ENCODE assay signal across 8 mouse cellular contexts in genomic region chr8:121598892-121599291, GRCm38 (mm10). TPM values are rescaled to one million over a fixed set of nuclear protein-coding genes. Genes with fewer than 3 reads are reported as not detected.
A peak's percentile ranks its signal among the peaks of the same experiment; 100 is the strongest.
DNase-seq lines count a peak whose midpoint lies in the region; ATAC-seq and TF ChIP-seq lines count a peak whose summit lies in the region.

No protein-coding gene starts in this region.

- H3K27ac ChIP-seq in midbrain, embryonic 11.5 days (ENCODE audit: low read depth, low read length): no peak overlapping the region
- no peak overlapping the region for H3K27ac ChIP-seq in midbrain, embryonic 15.5 days
- H3K27ac ChIP-seq in cortical plate, adult 2 months (ENCODE audit: insufficient read depth, low read length): no peak overlapping the region
- no peak overlapping the region for H3K27ac ChIP-seq in intestine, embryonic 14.5 days (ENCODE audit: low read depth)
- H3K27ac ChIP-seq in midbrain, postnatal 0 days (ENCODE audit: low read depth, low read length): no peak overlapping the region

- peak; percentile 86 for DNase-seq in midbrain, embryonic 11.5 days (ENCODE audit: low spot score, missing footprints)
- peak; percentile 72 for DNase-seq in gastrocnemius, postnatal 25 days
- DNase-seq in intestine, embryonic 14.5 days (ENCODE audit: low spot score): peak; percentile 85
- DNase-seq in left cerebral cortex, postnatal 4 days: peak; percentile 90
- peak; percentile 90 for DNase-seq in midbrain, postnatal 0 days (ENCODE audit: low spot score)
- peak; percentile 70 to 86 for DNase-seq in spleen, postnatal 10 days (ENCODE audit: low spot score in 2 of 2)

- TF ChIP-seq CTCF in cortical plate, adult 2 months (IDR thresholded peaks at IDR 0.05; ENCODE audit: extremely low read depth, insufficient read depth, low read length): peak; percentile 70
- peak; percentile 86 for TF ChIP-seq CTCF in midbrain, postnatal 0 days (IDR thresholded peaks at IDR 0.05)

- ATAC-seq in midbrain, embryonic 11.5 days (ENCODE audit: low FRiP score): peak; percentile 76
- ATAC-seq in midbrain, embryonic 15.5 days (replicated peaks): no peak
- ATAC-seq in intestine, embryonic 14.5 days (replicated peaks; ENCODE audit: low FRiP score, low TSS enrichment, low read depth): peak; percentile 82
- ATAC-seq in midbrain, postnatal 0 days (ENCODE audit: low FRiP score): 0 out of 2 replicates have a peak, but pooled peaks have one; percentile 66

- no peaks in the 10 kb centered on the region for H3K4me1 ChIP-seq in midbrain, embryonic 11.5 days (ENCODE audit: control insufficient read depth, insufficient read depth, low read length)
- H3K4me1 ChIP-seq in midbrain, embryonic 15.5 days: no peaks in the 10 kb centered on the region
- no peaks in the 10 kb centered on the region for H3K4me1 ChIP-seq in cortical plate, adult 2 months (ENCODE audit: control insufficient read depth, insufficient read depth, low read length)
- no peaks in the 10 kb centered on the region for H3K4me1 ChIP-seq in intestine, embryonic 14.5 days (replicated peaks; ENCODE audit: control insufficient read depth, insufficient read depth, low read length)
- no peaks in the 10 kb centered on the region for H3K4me1 ChIP-seq in midbrain, postnatal 0 days (ENCODE audit: insufficient read depth, low read length)

- no peak overlapping the region for H3K4me2 ChIP-seq in midbrain, embryonic 11.5 days
- no peak overlapping the region for H3K4me2 ChIP-seq in midbrain, embryonic 15.5 days
- H3K4me2 ChIP-seq in intestine, embryonic 14.5 days (ENCODE audit: low read length): no peak overlapping the region
- no peak overlapping the region for H3K4me2 ChIP-seq in midbrain, postnatal 0 days (ENCODE audit: low read depth, low read length, poor library complexity, severe bottlenecking)

- peaks cover 30% of the 10 kb centered on the region for H3K36me3 ChIP-seq in midbrain, embryonic 11.5 days (ENCODE audit: control insufficient read depth, insufficient read depth, low read length)
- H3K36me3 ChIP-seq in midbrain, embryonic 15.5 days (replicated peaks): peaks cover 56% of the 10 kb centered on the region
- H3K36me3 ChIP-seq in intestine, embryonic 14.5 days (ENCODE audit: control insufficient read depth, insufficient read depth, low read length): peaks cover 83% of the 10 kb centered on the region
- H3K36me3 ChIP-seq in midbrain, postnatal 0 days (ENCODE audit: insufficient read depth, low read length): peaks cover 63% of the 10 kb centered on the region

- no peaks in the 10 kb centered on the region for H3K27me3 ChIP-seq in midbrain, embryonic 11.5 days (ENCODE audit: control insufficient read depth, insufficient read depth, low read length)
- no peaks in the 10 kb centered on the region for H3K27me3 ChIP-seq in midbrain, embryonic 15.5 days (replicated peaks)
- H3K27me3 ChIP-seq in intestine, embryonic 14.5 days (replicated peaks; ENCODE audit: control insufficient read depth, insufficient read depth, low read length): no peaks in the 10 kb centered on the region
- H3K27me3 ChIP-seq in midbrain, postnatal 0 days (ENCODE audit: insufficient read depth, low read length): no peaks in the 10 kb centered on the region

- 41% methylated on average over 7 of the region's 7 CpGs for WGBS in midbrain, embryonic 11.5 days
- WGBS in midbrain, embryonic 15.5 days: 37% methylated on average over 7 of the region's 7 CpGs
- 36% methylated on average over 7 of the region's 7 CpGs for WGBS in intestine, embryonic 14.5 days
- 36% methylated on average over 7 of the region's 7 CpGs for WGBS in midbrain, postnatal 0 days

- no peak overlapping the region for H3K4me3 ChIP-seq in midbrain, embryonic 11.5 days (ENCODE audit: low read depth, low read length)
- H3K4me3 ChIP-seq in midbrain, embryonic 15.5 days: no peak overlapping the region
- no peak overlapping the region for H3K4me3 ChIP-seq in cortical plate, adult 2 months (ENCODE audit: insufficient read depth, low read length)
- no peak overlapping the region for H3K4me3 ChIP-seq in intestine, embryonic 14.5 days (ENCODE audit: low read depth, low read length)
- no peak overlapping the region for H3K4me3 ChIP-seq in midbrain, postnatal 0 days (ENCODE audit: low read depth, low read length)

- no peak for TF ChIP-seq POLR2A in cortical plate, adult 2 months (IDR thresholded peaks at IDR 0.05; ENCODE audit: extremely low read depth, insufficient read depth, low read length)

- H3K9me3 ChIP-seq in midbrain, embryonic 11.5 days (ENCODE audit: control insufficient read depth, low read length): no peaks in the 10 kb centered on the region
- no peaks in the 10 kb centered on the region for H3K9me3 ChIP-seq in midbrain, embryonic 15.5 days
- H3K9me3 ChIP-seq in intestine, embryonic 14.5 days (ENCODE audit: control insufficient read depth, low read length): no peaks in the 10 kb centered on the region
- no peaks in the 10 kb centered on the region for H3K9me3 ChIP-seq in midbrain, postnatal 0 days (ENCODE audit: low read length)

- H3K9ac ChIP-seq in midbrain, embryonic 11.5 days (ENCODE audit: low read length): no peak overlapping the region
- H3K9ac ChIP-seq in midbrain, embryonic 15.5 days: no peak overlapping the region
- H3K9ac ChIP-seq in intestine, embryonic 14.5 days (ENCODE audit: low read length): no peak overlapping the region
- no peak overlapping the region for H3K9ac ChIP-seq in midbrain, postnatal 0 days (replicated peaks; ENCODE audit: low read length, poor library complexity, severe bottlenecking)

- intact Hi-C loops in left cerebral cortex, postnatal 4 days (cut with DNase I): no loop called here

RNA-seq across cellular contexts. Expression of gene Map1lc3b, which starts 8.7 kb away (rescaled TPM):
- 282 and 283 TPM in 2 replicates for polyA plus RNA-seq in midbrain, embryonic 11.5 days (2014; fragmentation: Nextera tagmentation; extraction: Ambion mirVana)
- polyA plus RNA-seq in midbrain, embryonic 15.5 days (2015; fragmentation: Nextera tagmentation; extraction: Ambion mirVana): 372 and 386 TPM in 2 replicates
- polyA plus RNA-seq in cortical plate, adult 2 months (2012; rRNA removed): 123 and 130 TPM in 2 replicates
- 100 to 1,000 TPM; 124 to 134 TPM for total RNA-seq in gastrocnemius, postnatal 25 days (2021)
- polyA plus RNA-seq in intestine, embryonic 14.5 days (2014; fragmentation: Nextera tagmentation; extraction: Ambion mirVana): 226 and 231 TPM in 2 replicates
- 100 to 1,000 TPM; 145 to 167 TPM for total RNA-seq in left cerebral cortex, postnatal 4 days (2021)
- 264 and 279 TPM in 2 replicates for total RNA-seq in midbrain, postnatal 0 days (2014; rRNA removed)
- 343 and 373 TPM in 2 replicates for polyA plus RNA-seq in midbrain, postnatal 0 days (2015; fragmentation: Nextera tagmentation; extraction: Ambion mirVana)

RNA-seq across cellular contexts. Expression of gene Fbxo31, which starts 20.3 kb away (rescaled TPM):
- polyA plus RNA-seq in midbrain, embryonic 11.5 days (2014; fragmentation: Nextera tagmentation; extraction: Ambion mirVana): 11.0 and 16.3 TPM in 2 replicates
- 34.5 and 36.5 TPM in 2 replicates for polyA plus RNA-seq in midbrain, embryonic 15.5 days (2015; fragmentation: Nextera tagmentation; extraction: Ambion mirVana)
- 96.6 and 103 TPM in 2 replicates for polyA plus RNA-seq in cortical plate, adult 2 months (2012; rRNA removed)
- total RNA-seq in gastrocnemius, postnatal 25 days (2021): 100 to 1,000 TPM in 1 of 2 experiments, 10 to 100 TPM in 1; 89.8 to 109 TPM
- 14.5 and 14.9 TPM in 2 replicates for polyA plus RNA-seq in intestine, embryonic 14.5 days (2014; fragmentation: Nextera tagmentation; extraction: Ambion mirVana)
- 10 to 100 TPM; 64.1 to 67.3 TPM for total RNA-seq in left cerebral cortex, postnatal 4 days (2021)
- total RNA-seq in midbrain, postnatal 0 days (2014; rRNA removed): 62.1 and 68.9 TPM in 2 replicates
- 36.3 and 37.3 TPM in 2 replicates for polyA plus RNA-seq in midbrain, postnatal 0 days (2015; fragmentation: Nextera tagmentation; extraction: Ambion mirVana)

RNA-seq across cellular contexts. Expression of gene Zcchc14, which starts 53.8 kb away (rescaled TPM):
- 20.7 and 22.7 TPM in 2 replicates for polyA plus RNA-seq in midbrain, embryonic 11.5 days (2014; fragmentation: Nextera tagmentation; extraction: Ambion mirVana)
- polyA plus RNA-seq in midbrain, embryonic 15.5 days (2015; fragmentation: Nextera tagmentation; extraction: Ambion mirVana): 25.4 and 28.0 TPM in 2 replicates
- polyA plus RNA-seq in cortical plate, adult 2 months (2012; rRNA removed): 34.3 and 36.3 TPM in 2 replicates
- 10 to 100 TPM; 16.3 to 17.0 TPM for total RNA-seq in gastrocnemius, postnatal 25 days (2021)
- polyA plus RNA-seq in intestine, embryonic 14.5 days (2014; fragmentation: Nextera tagmentation; extraction: Ambion mirVana): 21.9 and 25.1 TPM in 2 replicates
- total RNA-seq in left cerebral cortex, postnatal 4 days (2021): 100 to 1,000 TPM; 138 to 140 TPM
- total RNA-seq in midbrain, postnatal 0 days (2014; rRNA removed): 66.5 and 68.5 TPM in 2 replicates
- polyA plus RNA-seq in midbrain, postnatal 0 days (2015; fragmentation: Nextera tagmentation; extraction: Ambion mirVana): 11.5 and 16.9 TPM in 2 replicates

RNA-seq across cellular contexts. Expression of gene 1700018B08Rik, which starts 54.8 kb away (rescaled TPM):
- polyA plus RNA-seq in midbrain, embryonic 11.5 days (2014; fragmentation: Nextera tagmentation; extraction: Ambion mirVana): not detected in 2 replicates
- not detected in 2 replicates for polyA plus RNA-seq in midbrain, embryonic 15.5 days (2015; fragmentation: Nextera tagmentation; extraction: Ambion mirVana)
- not detected in 2 replicates for polyA plus RNA-seq in cortical plate, adult 2 months (2012; rRNA removed)
- total RNA-seq in gastrocnemius, postnatal 25 days (2021): not detected
- not detected in 2 replicates for polyA plus RNA-seq in intestine, embryonic 14.5 days (2014; fragmentation: Nextera tagmentation; extraction: Ambion mirVana)
- total RNA-seq in left cerebral cortex, postnatal 4 days (2021): not detected
- total RNA-seq in midbrain, postnatal 0 days (2014; rRNA removed): not detected in 2 replicates
- not detected in 2 replicates for polyA plus RNA-seq in midbrain, postnatal 0 days (2015; fragmentation: Nextera tagmentation; extraction: Ambion mirVana)
